Mouse (Mus musculus) left cerebral cortex, adult 2 months (tissue): Measurements from ENCODE around the gene Olfr839-ps1. TPM values are rescaled to one million over a fixed set of nuclear protein-coding genes. Genes with fewer than 3 reads are reported as not detected.

ENCODE experiments used
- DNase-seq, 2 experiments: peaks; one replicate each; pipeline ENCODE4 v3.0.0; 2021 to 2022; ENCODE audit warnings: low spot score in 2 of 2, mixed read lengths in 1 of 2; ENCODE audit errors: extremely low spot score in 1 of 2
- H3K27ac ChIP-seq: fragments of 200-600 bp; 2 replicates; pipeline ENCODE4 v1.8.1; 2022
- H3K4me3 ChIP-seq: fragments of 200-600 bp; 2 replicates; pipeline ENCODE4 v1.8.1; 2022
- CTCF ChIP-seq: fragments of 200-600 bp; IDR thresholded peaks from 2 replicates; pipeline ENCODE4 v1.8.1; 2022; ENCODE audit warnings: antibody characterized with exemption, mild to moderate bottlenecking, moderate library complexity
- intact Hi-C: fragments of 180-260 bp; cut with DNase I; formaldehyde crosslinking; loops from one replicate; pipeline ENCODE4 v1.15.1; 2025
- long read RNA-seq, 2 experiments: library from polyadenylated mRNA; stranded (forward); transcript quantifications; one replicate each; pipeline ENCODE4 v2.0.0; 2021; ENCODE audit warnings: borderline mapping rate in 2 of 2
- total RNA-seq, 2 experiments: library from RNA; stranded (reverse); gene quantifications; 2 replicates each; pipeline ENCODE4 v1.2.3; 2021

Gene Olfr839-ps1
- total RNA-seq = under 1 TPM in 1 of 2 experiments, not detected in 1; 0.11 TPM
- long read RNA-seq, experiment 1 = 0 reads
- long read RNA-seq, experiment 2 = 0 reads

GRCm38 (mm10) chr9:19177212-19177611, at the start of gene Olfr839-ps1:
TSS of gene Olfr839-ps1 (minus strand) at chr9:19177312.
- DNase-seq = no peak
- TF ChIP-seq CTCF = no peak
- intact Hi-C loops = no loop called here
- no peak within 1 kb of the TSS for H3K27ac ChIP-seq
- H3K4me3 ChIP-seq = no peak within 1 kb of the TSS

- DNase-seq = no peak
- no peak within 1 kb of the TSS for H3K4me3 ChIP-seq
- H3K27ac ChIP-seq = no peak within 1 kb of the TSS
- no peak for TF ChIP-seq CTCF
- intact Hi-C loops = no loop called here
These were observed 41.1 kb downstream of the Olfr839-ps1 start, which contains the start of gene Olfr837 for GRCm38 (mm10) chr9:19136017-19136416. TSS of gene Olfr837 (plus strand) at chr9:19136317.

GRCm38 (mm10) chr9:19120082-19120481, 57.0 kb downstream of the Olfr839-ps1 start, which contains the start of gene Olfr836:
TSS of gene Olfr836 (plus strand) at chr9:19120382.
- TF ChIP-seq CTCF = no peak
- no peak for DNase-seq
- intact Hi-C loops = no loop called here
- Histone ChIP-seq H3K27ac (no peak within 1 kb of the TSS), H3K4me3 (no peak within 1 kb of the TSS)

Other genes starting within 250 kb of the Olfr839-ps1 start
- gene Olfr832, start 240.2 kb downstream of the Olfr839-ps1 start, total RNA-seq = not detected
- gene Olfr834, start 189.3 kb downstream of the Olfr839-ps1 start, total RNA-seq = not detected
- gene Olfr835, start 144.6 kb downstream of the Olfr839-ps1 start, total RNA-seq = not detected
- gene Olfr836, start 56.9 kb downstream of the Olfr839-ps1 start, total RNA-seq = not detected
- not detected for gene Olfr837, start 41.0 kb downstream of the Olfr839-ps1 start, total RNA-seq
- gene Olfr843, start 74.7 kb upstream of the Olfr839-ps1 start, total RNA-seq = not detected
- gene Olfr844, start 139.0 kb upstream of the Olfr839-ps1 start, total RNA-seq = not detected
- not detected for gene Olfr845, start 159.1 kb upstream of the Olfr839-ps1 start, total RNA-seq
- gene Olfr846, start 186.7 kb upstream of the Olfr839-ps1 start, total RNA-seq = not detected
- gene Olfr847, start 201.4 kb upstream of the Olfr839-ps1 start, total RNA-seq = not detected